Mouse (Mus musculus) cerebellum, adult 9-10 months (tissue): ENCODE results near the gene Topaz1.

ENCODE experiments used
- DNase-seq: peaks from one replicate; pipeline ENCODE4 v3.0.0; 2022

Topaz1 gene

GRCm38 (mm10) chr9:122747060-122747459 is at the start of gene Topaz1:
TSS of gene Topaz1 (plus strand) at chr9:122747346.
- no peak for DNase-seq

- no peak for DNase-seq
Measured at GRCm38 (mm10) chr9:122701817-122702216, 45.3 kb upstream of the Topaz1 start.

GRCm38 (mm10) chr9:122713836-122714235 is 33.3 kb upstream of the Topaz1 start:
- DNase-seq: no peak

- no peak for DNase-seq
Measured at GRCm38 (mm10) chr9:122715046-122715445, 32.1 kb upstream of the Topaz1 start.

GRCm38 (mm10) chr9:122716131-122716921 is 30.8 kb upstream of the Topaz1 start:
- DNase-seq: no peak

GRCm38 (mm10) chr9:122722296-122722695 is 24.9 kb upstream of the Topaz1 start:
- no peak for DNase-seq

- no peak for DNase-seq
Measured at GRCm38 (mm10) chr9:122725046-122725765, 21.9 kb upstream of the Topaz1 start.

GRCm38 (mm10) chr9:122729500-122729899 is 17.6 kb upstream of the Topaz1 start:
- peak; percentile 55 for DNase-seq

GRCm38 (mm10) chr9:122732126-122732810 is 14.9 kb upstream of the Topaz1 start:
- no peak for DNase-seq

GRCm38 (mm10) chr9:122733222-122733621 is 13.9 kb upstream of the Topaz1 start:
- no peak for DNase-seq

- DNase-seq: no peak
Measured at GRCm38 (mm10) chr9:122734934-122735333, 12.2 kb upstream of the Topaz1 start.

GRCm38 (mm10) chr9:122736001-122736400 is 11.1 kb upstream of the Topaz1 start:
- DNase-seq: no peak

GRCm38 (mm10) chr9:122736742-122737141 is 10.4 kb upstream of the Topaz1 start:
- peak; percentile 51 for DNase-seq

GRCm38 (mm10) chr9:122745879-122746278 is 1.3 kb upstream of the Topaz1 start:
- DNase-seq: no peak

- DNase-seq: no peak
Measured at GRCm38 (mm10) chr9:122757614-122758013, 10.5 kb downstream of the Topaz1 start.

- DNase-seq: no peak
Measured at GRCm38 (mm10) chr9:122760111-122760510, 13.0 kb downstream of the Topaz1 start.

GRCm38 (mm10) chr9:122785231-122785630 is 38.1 kb downstream of the Topaz1 start:
- DNase-seq: no peak

- no peak for DNase-seq
Measured at GRCm38 (mm10) chr9:122786534-122786933, 39.4 kb downstream of the Topaz1 start.

GRCm38 (mm10) chr9:122805053-122805844 is 58.1 kb downstream of the Topaz1 start, which contains the start of gene Tcaim:
TSS of gene Tcaim (plus strand) at chr9:122805539.
- peak; percentile 93 for DNase-seq

GRCm38 (mm10) chr9:122805845-122806341 is 58.7 kb downstream of the Topaz1 start:
- no peak for DNase-seq

GRCm38 (mm10) chr9:122807186-122807585 is 60.0 kb downstream of the Topaz1 start:
- DNase-seq: no peak

GRCm38 (mm10) chr9:122810212-122810611 is 63.1 kb downstream of the Topaz1 start:
- no peak for DNase-seq
